Mouse (Mus musculus): ENCODE results near the gene Rab22a. TPM values are rescaled to one million over a fixed set of nuclear protein-coding genes. Genes with fewer than 3 reads are reported as not detected.
"Not testable (repeated sequence)": the region's sequence is repeated elsewhere in the genome, so short reads cannot be mapped to it uniquely, and the experiment has no call there.

Gene Rab22a
- polyA plus RNA-seq (2017; shearing (Covaris generic)) = 1 to 10 TPM; 6.8 to 7.5 TPM

- ATAC-seq = peak; percentile 84
Observed at GRCm38 (mm10) chr2:173659057-173659925, at the start of gene Rab22a. TSS of gene Rab22a (plus strand) at chr2:173659760.

- no peak for ATAC-seq
Observed at GRCm38 (mm10) chr2:173615378-173616081, 44.0 kb upstream of the Rab22a start.

- no peak for ATAC-seq
Observed at GRCm38 (mm10) chr2:173616156-173616555, 43.4 kb upstream of the Rab22a start.

GRCm38 (mm10) chr2:173619132-173619531, 40.4 kb upstream of the Rab22a start:
- no peak for ATAC-seq

- no peak for ATAC-seq
Observed at GRCm38 (mm10) chr2:173620645-173621044, 38.9 kb upstream of the Rab22a start.

GRCm38 (mm10) chr2:173622173-173622601, 37.4 kb upstream of the Rab22a start:
- no peak for ATAC-seq

- ATAC-seq = no peak
Observed at GRCm38 (mm10) chr2:173624667-173625066, 34.9 kb upstream of the Rab22a start.

- no peak for ATAC-seq
Observed at GRCm38 (mm10) chr2:173625786-173626185, 33.8 kb upstream of the Rab22a start.

GRCm38 (mm10) chr2:173634106-173634505, 25.5 kb upstream of the Rab22a start:
- ATAC-seq = not testable (repeated sequence)

GRCm38 (mm10) chr2:173641370-173641769, 18.2 kb upstream of the Rab22a start:
- no peak for ATAC-seq

- ATAC-seq = no peak
Observed at GRCm38 (mm10) chr2:173642262-173642999, 17.1 kb upstream of the Rab22a start.

- no peak for ATAC-seq
Observed at GRCm38 (mm10) chr2:173647197-173647911, 12.2 kb upstream of the Rab22a start.

- ATAC-seq = no peak
Observed at GRCm38 (mm10) chr2:173649762-173650161, 9.8 kb upstream of the Rab22a start.

GRCm38 (mm10) chr2:173653526-173653925, 6.0 kb upstream of the Rab22a start:
- ATAC-seq = no peak

GRCm38 (mm10) chr2:173657736-173658135, 1.8 kb upstream of the Rab22a start:
- ATAC-seq = no peak

GRCm38 (mm10) chr2:173658517-173658916, 1.0 kb upstream of the Rab22a start:
- no peak for ATAC-seq

GRCm38 (mm10) chr2:173659926-173660684, 545 bp downstream of the Rab22a start:
- ATAC-seq = peak; percentile 57

GRCm38 (mm10) chr2:173662255-173662950, 2.8 kb downstream of the Rab22a start:
- ATAC-seq = no peak

GRCm38 (mm10) chr2:173664736-173665135, 5.2 kb downstream of the Rab22a start:
- ATAC-seq = no peak

- ATAC-seq = no peak
Observed at GRCm38 (mm10) chr2:173665271-173665670, 5.7 kb downstream of the Rab22a start.

GRCm38 (mm10) chr2:173666876-173667275, 7.3 kb downstream of the Rab22a start:
- no peak for ATAC-seq

Data from activated CD4-positive, CD25-positive, alpha-beta regulatory T cell, adult 4 months (primary cell).